Mouse (Mus musculus): ENCODE measurements at regions not wholly inside any gene's neighbourhood (a gene's known extent, or its start where the extent isn't known, plus 50 kb on each side); places are given as distances from the start of the nearest gene placed in this dataset.
A peak's percentile ranks its signal among the peaks of the same experiment; 100 is the strongest.

- DNase-seq: peak; percentile 43
Measured at GRCm38 (mm10) chr8:102845362-102845761, 59.9 kb upstream of the Cdh11 start.

GRCm38 (mm10) chr8:102860021-102860420, 74.6 kb upstream of the Cdh11 start:
- DNase-seq: no peak

GRCm38 (mm10) chr8:102899525-102899924, 114.1 kb upstream of the Cdh11 start:
- DNase-seq: no peak

- DNase-seq: no peak
Measured at GRCm38 (mm10) chr8:102900662-102901061, 115.2 kb upstream of the Cdh11 start.

GRCm38 (mm10) chr8:102907444-102907843, 122.0 kb upstream of the Cdh11 start:
- peak; percentile 8 for DNase-seq

GRCm38 (mm10) chr8:102931342-102931835, 145.9 kb upstream of the Cdh11 start:
- DNase-seq: no peak

- no peak for DNase-seq
Measured at GRCm38 (mm10) chr8:102938771-102939170, 153.3 kb upstream of the Cdh11 start.

GRCm38 (mm10) chr8:102945546-102945945, 160.1 kb upstream of the Cdh11 start:
- no peak for DNase-seq

- peak; percentile 59 for DNase-seq
Measured at GRCm38 (mm10) chr8:102978161-102978581, 192.7 kb upstream of the Cdh11 start.

GRCm38 (mm10) chr8:102983220-102983909, 197.9 kb upstream of the Cdh11 start:
- no peak for DNase-seq

- DNase-seq: no peak
Measured at GRCm38 (mm10) chr8:102983910-102984225, 198.4 kb upstream of the Cdh11 start.

- DNase-seq: no peak
Measured at GRCm38 (mm10) chr8:103007284-103007984, 222.0 kb upstream of the Cdh11 start.

- DNase-seq: peak; percentile 8
Measured at GRCm38 (mm10) chr8:103019121-103019520, 233.7 kb upstream of the Cdh11 start.

- DNase-seq: no peak
Measured at GRCm38 (mm10) chr8:103023237-103023636, 237.8 kb upstream of the Cdh11 start.

GRCm38 (mm10) chr8:103031708-103032107, 246.3 kb upstream of the Cdh11 start:
- peak; percentile 5 for DNase-seq

- peak; percentile 1 for DNase-seq
Measured at GRCm38 (mm10) chr8:103033956-103034355, 248.5 kb upstream of the Cdh11 start.

- DNase-seq: no peak
Measured at GRCm38 (mm10) chr8:103072079-103072635, 286.7 kb upstream of the Cdh11 start.

- DNase-seq: no peak
Measured at GRCm38 (mm10) chr8:103072646-103073045, 287.2 kb upstream of the Cdh11 start.

- no peak for DNase-seq
Measured at GRCm38 (mm10) chr8:103078559-103078958, 293.1 kb upstream of the Cdh11 start.

- no peak for DNase-seq
Measured at GRCm38 (mm10) chr8:103086956-103087482, 301.6 kb upstream of the Cdh11 start.

GRCm38 (mm10) chr8:103096496-103097092, 311.2 kb upstream of the Cdh11 start:
- DNase-seq: peak; percentile 4

- DNase-seq: peak; percentile 51
Measured at GRCm38 (mm10) chr8:103125581-103125980, 340.1 kb upstream of the Cdh11 start.

- DNase-seq: no peak
Measured at GRCm38 (mm10) chr8:103138136-103138535, 352.7 kb upstream of the Cdh11 start.
